Mouse (Mus musculus) heart, postnatal 4 days (tissue): ENCODE data around the gene Mrpl54. TPM values are rescaled to one million over a fixed set of nuclear protein-coding genes. Genes with fewer than 3 reads are reported as not detected.
A peak's percentile ranks its signal among the peaks of the same experiment; 100 is the strongest.

ENCODE experiments used
- DNase-seq: peaks from one replicate; pipeline ENCODE4 v3.0.0; 2021
- total RNA-seq, 2 experiments: library from RNA; stranded (reverse); gene quantifications; 2 replicates each; pipeline ENCODE4 v1.2.3; 2021

Mrpl54 gene
- total RNA-seq, 2 experiments from 2014 or later, result 118 to 125 TPM

- DNase-seq, result no peak
These were observed 26.7 kb upstream of the Mrpl54 start for GRCm38 (mm10) chr10:81293334-81294030.

- peak; percentile 100 for DNase-seq
These were observed 26.0 kb upstream of the Mrpl54 start, which contains the start of gene Pip5k1c for GRCm38 (mm10) chr10:81292554-81293333. TSS of gene Pip5k1c (plus strand) at chr10:81292963.

- no peak for DNase-seq
These were observed 24.9 kb upstream of the Mrpl54 start, which contains the start of gene Tjp3 for GRCm38 (mm10) chr10:81291511-81292104. TSS of gene Tjp3 (minus strand) at chr10:81291581.

GRCm38 (mm10) chr10:81290698-81291460 is 24.1 kb upstream of the Mrpl54 start:
- no peak for DNase-seq

GRCm38 (mm10) chr10:81289811-81290210 is 23.1 kb upstream of the Mrpl54 start:
- DNase-seq, result no peak

- DNase-seq, result peak; percentile 80
These were observed 22.5 kb upstream of the Mrpl54 start for GRCm38 (mm10) chr10:81289278-81289677.

GRCm38 (mm10) chr10:81288601-81289000 is 21.9 kb upstream of the Mrpl54 start:
- peak; percentile 68 for DNase-seq

GRCm38 (mm10) chr10:81287513-81288157 is 20.9 kb upstream of the Mrpl54 start:
- DNase-seq, result peak; percentile 82

GRCm38 (mm10) chr10:81286586-81286985 is 19.9 kb upstream of the Mrpl54 start:
- DNase-seq, result no peak

- DNase-seq, result peak; percentile 95
These were observed 19.1 kb upstream of the Mrpl54 start for GRCm38 (mm10) chr10:81285694-81286450.

GRCm38 (mm10) chr10:81284719-81285118 is 18.0 kb upstream of the Mrpl54 start:
- no peak for DNase-seq

GRCm38 (mm10) chr10:81284189-81284588 is 17.5 kb upstream of the Mrpl54 start:
- no peak for DNase-seq

- DNase-seq, result no peak
These were observed 12.8 kb upstream of the Mrpl54 start for GRCm38 (mm10) chr10:81279496-81279895.

GRCm38 (mm10) chr10:81277676-81278075 is 10.9 kb upstream of the Mrpl54 start:
- peak; percentile 34 for DNase-seq

- no peak for DNase-seq
These were observed 7.1 kb upstream of the Mrpl54 start for GRCm38 (mm10) chr10:81273842-81274241.

GRCm38 (mm10) chr10:81272356-81272755 is 5.6 kb upstream of the Mrpl54 start:
- no peak for DNase-seq

GRCm38 (mm10) chr10:81268643-81269412 is 2.1 kb upstream of the Mrpl54 start:
- DNase-seq, result no peak

GRCm38 (mm10) chr10:81268056-81268455 is 1.3 kb upstream of the Mrpl54 start:
- peak; percentile 84 for DNase-seq

- no peak for DNase-seq
These were observed 1.2 kb downstream of the Mrpl54 start for GRCm38 (mm10) chr10:81265540-81265939.

GRCm38 (mm10) chr10:81261025-81261424 is 5.7 kb downstream of the Mrpl54 start:
- DNase-seq, result no peak
